Mouse (Mus musculus): ENCODE measurements at regions not wholly inside any gene's neighbourhood (a gene's known extent, or its start where the extent isn't known, plus 50 kb on each side); places are given as distances from the start of the nearest gene placed in this dataset.

GRCm38 (mm10) chr1:166735545-166735944 lies 53.9 kb upstream of the Fmo9 start:
- DNase-seq (ENCODE audit: low read depth, low spot score): no peak

- no peak for DNase-seq (ENCODE audit: low read depth, low spot score)
Measured at GRCm38 (mm10) chr1:166738029-166738428, 56.4 kb upstream of the Fmo9 start.

- DNase-seq (ENCODE audit: low read depth, low spot score): no peak
Measured at GRCm38 (mm10) chr1:166750236-166750635, 68.6 kb upstream of the Fmo9 start.

GRCm38 (mm10) chr1:166750777-166751176 lies 69.1 kb upstream of the Fmo9 start:
- DNase-seq (ENCODE audit: low read depth, low spot score): no peak

GRCm38 (mm10) chr1:166751436-166751835 lies 69.8 kb upstream of the Fmo9 start:
- DNase-seq (ENCODE audit: low read depth, low spot score): no peak

- no peak for DNase-seq (ENCODE audit: low read depth, low spot score)
Measured at GRCm38 (mm10) chr1:166752990-166753709, 71.5 kb upstream of the Fmo9 start.

GRCm38 (mm10) chr1:166758987-166759386 lies 77.3 kb upstream of the Fmo9 start:
- DNase-seq (ENCODE audit: low read depth, low spot score): no peak

- DNase-seq (ENCODE audit: low read depth, low spot score): no peak
Measured at GRCm38 (mm10) chr1:166773114-166773513, 91.5 kb upstream of the Fmo9 start.

GRCm38 (mm10) chr1:166782106-166782505 lies 100.5 kb upstream of the Fmo9 start:
- no peak for DNase-seq (ENCODE audit: low read depth, low spot score)

- no peak for DNase-seq (ENCODE audit: low read depth, low spot score)
Measured at GRCm38 (mm10) chr1:166787945-166788344, 106.3 kb upstream of the Fmo9 start.

GRCm38 (mm10) chr1:166788824-166789399 lies 107.3 kb upstream of the Fmo9 start:
- no peak for DNase-seq (ENCODE audit: low read depth, low spot score)

GRCm38 (mm10) chr1:166793052-166793716 lies 111.5 kb upstream of the Fmo9 start:
- DNase-seq (ENCODE audit: low read depth, low spot score): no peak

- no peak for DNase-seq (ENCODE audit: low read depth, low spot score)
Measured at GRCm38 (mm10) chr1:166793717-166794081, 112.1 kb upstream of the Fmo9 start.

- DNase-seq (ENCODE audit: low read depth, low spot score): no peak
Measured at GRCm38 (mm10) chr1:166794622-166795244, 113.1 kb upstream of the Fmo9 start.

- DNase-seq (ENCODE audit: low read depth, low spot score): no peak
Measured at GRCm38 (mm10) chr1:166795613-166796012, 114.0 kb upstream of the Fmo9 start.

GRCm38 (mm10) chr1:166796362-166796925 lies 114.8 kb upstream of the Fmo9 start:
- no peak for DNase-seq (ENCODE audit: low read depth, low spot score)

- DNase-seq (ENCODE audit: low read depth, low spot score): no peak
Measured at GRCm38 (mm10) chr1:166796931-166797330, 115.3 kb upstream of the Fmo9 start.

GRCm38 (mm10) chr1:166800953-166801603 lies 119.4 kb upstream of the Fmo9 start:
- no peak for DNase-seq (ENCODE audit: low read depth, low spot score)

GRCm38 (mm10) chr1:166801929-166802328 lies 120.3 kb upstream of the Fmo9 start:
- DNase-seq (ENCODE audit: low read depth, low spot score): no peak

GRCm38 (mm10) chr1:166803928-166804327 lies 122.3 kb upstream of the Fmo9 start:
- no peak for DNase-seq (ENCODE audit: low read depth, low spot score)

GRCm38 (mm10) chr1:166804333-166804732 lies 122.7 kb upstream of the Fmo9 start:
- DNase-seq (ENCODE audit: low read depth, low spot score): no peak
